Mouse (Mus musculus): Measurements from ENCODE around the gene Tmem220. TPM values are rescaled to one million over a fixed set of nuclear protein-coding genes. Genes with fewer than 3 reads are reported as not detected.

The Tmem220 gene
- 22.7 TPM for polyA plus RNA-seq (2014; fragmentation: Illumina TruSeq; extraction: RNeasy Lipid Tissue Mini Kit (QIAGEN cat#74804); ENCODE audit: low read depth, low replicate concordance)

DNA sequence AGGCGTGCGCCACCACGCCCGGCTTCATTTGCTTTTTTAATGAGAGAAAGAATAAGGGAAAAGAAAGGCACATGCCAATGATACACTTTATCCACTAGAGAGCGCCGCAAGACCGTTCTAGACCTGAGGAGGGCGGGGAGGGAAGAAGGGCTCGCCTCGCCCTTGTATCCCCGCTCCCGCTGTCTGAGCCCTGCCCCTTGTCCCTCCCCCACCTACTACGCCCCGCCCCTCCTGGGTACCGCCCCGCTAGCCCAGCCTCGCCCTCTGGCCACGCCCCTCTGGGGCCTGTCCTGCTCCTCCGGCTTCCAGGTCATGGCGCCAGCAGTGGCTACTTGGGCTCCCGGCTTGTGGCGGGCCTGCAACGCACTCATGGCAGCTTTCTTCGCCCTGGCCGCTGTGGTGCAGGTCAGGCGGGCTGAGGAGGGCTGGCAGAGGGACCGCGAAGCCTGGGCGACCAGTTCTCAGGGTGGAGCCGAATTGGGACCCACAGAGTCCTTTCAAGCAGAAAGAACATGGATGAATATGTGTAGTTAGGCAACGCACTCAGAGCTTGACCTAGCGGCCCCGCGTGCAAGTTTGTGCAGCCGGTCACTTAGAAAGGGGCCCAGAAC lies at the start of gene Tmem220:
Gene Tmem220, plus strand, starts transcription at position 288 of the 611 bp plus-strand sequence.

DNA sequence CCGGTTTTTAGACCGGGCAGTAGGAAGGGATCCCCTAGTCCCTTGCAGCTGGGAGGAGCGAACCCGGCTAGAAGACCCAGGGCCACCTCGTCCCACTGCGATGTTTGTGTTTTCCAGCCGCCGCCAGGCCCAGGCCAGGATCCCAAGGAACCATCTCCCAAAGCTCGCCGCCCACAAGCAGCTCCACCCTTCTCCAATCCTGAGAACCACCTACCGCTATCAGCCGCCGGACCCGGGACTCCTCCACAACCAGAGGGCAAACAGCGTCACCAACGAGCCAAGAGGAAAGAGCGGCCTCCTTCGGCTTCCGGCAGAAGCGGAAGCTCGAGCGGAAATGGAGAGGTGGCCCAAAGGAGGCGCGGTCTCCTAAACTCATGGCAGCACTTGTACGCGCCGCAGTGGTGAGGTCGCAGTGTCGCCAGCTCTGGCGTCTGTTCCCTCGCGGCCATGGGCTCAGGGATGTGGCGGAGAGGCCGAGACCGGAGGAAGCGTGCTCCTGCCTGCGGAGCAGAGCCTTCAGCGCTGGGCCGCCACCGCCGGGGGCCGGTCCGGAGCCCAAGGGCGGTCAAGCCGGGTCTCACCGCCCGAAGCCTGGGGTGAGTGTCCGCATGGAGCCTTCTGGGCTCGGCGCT lies 27.5 kb downstream of the Tmem220 start, which contains the start of the genes Adprm and Sco1:
Gene Adprm, minus strand, starts transcription at position 274 of the 632 bp plus-strand sequence.
Gene Sco1, plus strand, starts transcription at position 350 of the 632 bp plus-strand sequence.

DNA sequence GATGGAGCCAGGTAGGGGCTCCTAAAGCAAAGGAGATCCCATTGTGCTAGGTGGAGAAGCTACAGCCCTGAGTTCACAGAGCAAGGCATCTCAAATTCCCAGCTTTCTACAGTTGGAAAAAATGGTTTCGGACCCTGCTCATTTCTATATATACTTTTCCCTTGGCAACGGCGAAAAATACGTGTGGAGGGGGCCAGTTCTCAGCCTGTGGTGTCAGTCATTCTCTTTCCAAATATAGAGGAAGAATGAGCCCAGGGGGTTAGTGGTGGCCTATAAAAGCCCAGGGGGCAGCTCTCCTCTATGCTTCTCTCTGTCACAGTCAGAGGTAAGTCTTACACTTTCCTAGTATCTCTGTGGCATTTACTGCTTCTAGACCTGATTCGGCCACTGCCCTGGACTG lies 53.0 kb downstream of the Tmem220 start, which contains the start of gene Myh3:
Gene Myh3, plus strand, starts transcription at position 301 of the 400 bp plus-strand sequence.

Other genes with a start within 250 kb of the Tmem220 start
- not detected for gene Pirt, start 113.2 kb upstream of the Tmem220 start, polyA plus RNA-seq (2014; fragmentation: Illumina TruSeq; extraction: RNeasy Lipid Tissue Mini Kit (QIAGEN cat#74804); ENCODE audit: low read depth, low replicate concordance)
- 3.3 TPM for gene Tmem238l, start 68.5 kb upstream of the Tmem220 start, polyA plus RNA-seq (2014; fragmentation: Illumina TruSeq; extraction: RNeasy Lipid Tissue Mini Kit (QIAGEN cat#74804); ENCODE audit: low read depth, low replicate concordance)
- 41.9 TPM for gene Adprm, start 27.4 kb downstream of the Tmem220 start, polyA plus RNA-seq (2014; fragmentation: Illumina TruSeq; extraction: RNeasy Lipid Tissue Mini Kit (QIAGEN cat#74804); ENCODE audit: low read depth, low replicate concordance)
- gene Sco1, start 27.5 kb downstream of the Tmem220 start, polyA plus RNA-seq (2014; fragmentation: Illumina TruSeq; extraction: RNeasy Lipid Tissue Mini Kit (QIAGEN cat#74804); ENCODE audit: low read depth, low replicate concordance): 31.2 TPM
- gene Myh3, start 53.1 kb downstream of the Tmem220 start, polyA plus RNA-seq (2014; fragmentation: Illumina TruSeq; extraction: RNeasy Lipid Tissue Mini Kit (QIAGEN cat#74804); ENCODE audit: low read depth, low replicate concordance): not detected
- gene Myh2, start 145.9 kb downstream of the Tmem220 start, polyA plus RNA-seq (2014; fragmentation: Illumina TruSeq; extraction: RNeasy Lipid Tissue Mini Kit (QIAGEN cat#74804); ENCODE audit: low read depth, low replicate concordance): not detected
- gene Myh1, start 174.9 kb downstream of the Tmem220 start, polyA plus RNA-seq (2014; fragmentation: Illumina TruSeq; extraction: RNeasy Lipid Tissue Mini Kit (QIAGEN cat#74804); ENCODE audit: low read depth, low replicate concordance): 0.89 TPM
- gene Myh4, start 212.9 kb downstream of the Tmem220 start, polyA plus RNA-seq (2014; fragmentation: Illumina TruSeq; extraction: RNeasy Lipid Tissue Mini Kit (QIAGEN cat#74804); ENCODE audit: low read depth, low replicate concordance): not detected